Mouse (Mus musculus): ENCODE measurements around the gene Npr3. TPM values are rescaled to one million over a fixed set of nuclear protein-coding genes. Genes with fewer than 3 reads are reported as not detected.

The Npr3 gene
- 0.88 and 1.3 TPM in 2 replicates for polyA plus RNA-seq (2015; fragmentation: Nextera tagmentation; extraction: Ambion mirVana)

GRCm38 (mm10) chr15:11906571-11907531 is at the start of gene Npr3:
Gene Npr3 (minus strand): TSS chr15:11907287.
- Histone ChIP-seq H3K27me3 (peaks cover 47% of the 10 kb centered on the region), H3K27ac (replicated peaks) (peak within 1 kb of the TSS; percentile 15; the same call in 1 of the 2 replicates), H3K36me3 (no peaks in the 10 kb centered on the region), H3K4me1 (peaks cover 48% of the 10 kb centered on the region), H3K4me2 (replicated peaks) (peak within 1 kb of the TSS; percentile 98), H3K9me3 (no peaks in the 10 kb centered on the region), H3K4me3 (peak within 1 kb of the TSS; percentile 52), H3K9ac (replicated peaks) (peak within 1 kb of the TSS; percentile 15; the same call in 1 of the 2 replicates)
- WGBS = under 1% methylated on average over 42 of the region's 42 CpGs
- ATAC-seq (replicated peaks) = peak; percentile 23; the same call in 1 of the 2 replicates

DNA sequence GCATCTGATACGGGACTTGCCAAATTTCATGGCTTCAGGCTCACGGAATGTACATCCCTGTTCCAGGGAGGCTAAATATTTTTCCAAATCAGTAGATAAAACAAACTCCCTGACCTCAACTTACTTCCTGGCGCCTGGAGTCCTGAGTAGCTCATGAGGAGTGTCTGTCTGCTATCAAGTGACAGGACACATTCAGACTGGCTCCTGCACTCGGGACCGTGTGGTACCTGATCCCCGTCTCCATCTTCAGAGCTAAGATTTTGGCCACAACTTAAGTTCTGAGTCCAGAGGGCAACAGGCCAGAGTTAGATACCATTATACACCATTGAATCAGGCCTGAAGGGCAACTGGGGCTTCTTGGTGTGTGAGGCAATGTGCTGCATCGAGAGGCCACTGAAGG is 49.0 kb upstream of the Npr3 start:
- WGBS = 89% methylated on average over 7 of the region's 7 CpGs
- H3K27me3 ChIP-seq = no peaks in the 10 kb centered on the region
- H3K4me2 ChIP-seq (replicated peaks) = no peak overlapping the region
- H3K4me1 ChIP-seq = no peaks in the 10 kb centered on the region
- no peak for ATAC-seq (replicated peaks)
- H3K9ac ChIP-seq (replicated peaks) = no peak overlapping the region
- no peaks in the 10 kb centered on the region for H3K9me3 ChIP-seq
- H3K4me3 ChIP-seq = no peak overlapping the region
- H3K27ac ChIP-seq (replicated peaks) = no peak overlapping the region
- H3K36me3 ChIP-seq = no peaks in the 10 kb centered on the region

GRCm38 (mm10) chr15:11954190-11954589 is 47.1 kb upstream of the Npr3 start:
- H3K27me3 ChIP-seq = no peaks in the 10 kb centered on the region
- no peak overlapping the region for H3K4me3 ChIP-seq
- no peaks in the 10 kb centered on the region for H3K9me3 ChIP-seq
- ATAC-seq (replicated peaks) = no peak
- no peak overlapping the region for H3K4me2 ChIP-seq (replicated peaks)
- no peaks in the 10 kb centered on the region for H3K36me3 ChIP-seq
- 57% methylated on average over 4 of the region's 4 CpGs for WGBS
- no peak overlapping the region for H3K27ac ChIP-seq (replicated peaks)
- no peaks in the 10 kb centered on the region for H3K4me1 ChIP-seq
- no peak overlapping the region for H3K9ac ChIP-seq (replicated peaks)

DNA sequence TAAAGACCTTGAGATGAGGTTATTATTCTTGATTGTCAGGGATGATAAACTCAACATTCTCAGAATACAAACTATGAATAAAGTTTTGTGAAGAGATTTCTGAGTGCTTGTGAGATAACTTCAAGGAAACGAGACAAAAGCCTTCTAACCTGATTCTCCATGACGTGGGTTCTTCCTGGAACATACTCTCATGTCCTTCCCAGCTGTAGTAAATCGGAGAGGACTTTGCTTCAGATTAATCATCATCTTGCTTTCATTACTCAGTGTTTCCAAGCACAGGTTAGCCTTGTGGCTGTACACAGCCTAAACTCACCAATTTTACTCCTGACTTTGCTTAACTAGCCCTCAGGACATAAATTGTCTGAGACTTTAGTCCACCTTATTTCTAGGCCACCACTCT is 45.1 kb upstream of the Npr3 start:
- H3K4me2 ChIP-seq (replicated peaks) = no peak overlapping the region
- no peak overlapping the region for H3K4me3 ChIP-seq
- H3K27me3 ChIP-seq = no peaks in the 10 kb centered on the region
- no peaks in the 10 kb centered on the region for H3K9me3 ChIP-seq
- no peaks in the 10 kb centered on the region for H3K4me1 ChIP-seq
- WGBS = 85% methylated on average over 3 of the region's 3 CpGs
- no peak for ATAC-seq (replicated peaks)
- H3K36me3 ChIP-seq = no peaks in the 10 kb centered on the region
- no peak overlapping the region for H3K27ac ChIP-seq (replicated peaks)
- no peak overlapping the region for H3K9ac ChIP-seq (replicated peaks)

DNA sequence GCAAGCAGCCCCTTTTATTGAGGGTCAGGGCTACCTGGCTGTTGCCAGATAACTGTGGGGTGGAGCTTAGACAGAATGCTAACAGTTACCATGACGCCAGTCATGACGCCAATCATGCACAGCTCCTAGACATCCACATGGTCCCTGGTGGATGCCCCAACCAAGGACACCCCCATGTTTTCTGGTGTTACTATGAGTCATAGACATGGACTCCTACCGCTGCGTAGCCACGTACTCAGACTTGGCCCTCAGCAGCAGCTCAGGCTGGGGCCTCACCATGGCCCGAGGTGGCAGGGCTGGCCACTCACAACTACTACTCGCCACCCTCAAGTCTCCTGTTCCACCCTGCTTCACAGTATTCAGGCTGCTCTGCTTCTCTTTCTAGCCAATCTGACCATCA is 44.1 kb upstream of the Npr3 start:
- H3K4me1 ChIP-seq = no peaks in the 10 kb centered on the region
- H3K36me3 ChIP-seq = no peaks in the 10 kb centered on the region
- H3K27me3 ChIP-seq = no peaks in the 10 kb centered on the region
- H3K4me2 ChIP-seq (replicated peaks) = no peak overlapping the region
- H3K9me3 ChIP-seq = no peaks in the 10 kb centered on the region
- no peak overlapping the region for H3K4me3 ChIP-seq
- ATAC-seq (replicated peaks) = no peak
- 92% methylated on average over 7 of the region's 7 CpGs for WGBS
- no peak overlapping the region for H3K9ac ChIP-seq (replicated peaks)
- no peak overlapping the region for H3K27ac ChIP-seq (replicated peaks)

GRCm38 (mm10) chr15:11950144-11950543 is 43.1 kb upstream of the Npr3 start:
- Histone ChIP-seq H3K9ac (replicated peaks) (no peak overlapping the region), H3K9me3 (no peaks in the 10 kb centered on the region), H3K36me3 (no peaks in the 10 kb centered on the region), H3K27ac (replicated peaks) (no peak overlapping the region), H3K27me3 (no peaks in the 10 kb centered on the region), H3K4me1 (no peaks in the 10 kb centered on the region), H3K4me3 (no peak overlapping the region), H3K4me2 (replicated peaks) (no peak overlapping the region)
- 94% methylated on average over 10 of the region's 10 CpGs for WGBS
- ATAC-seq (replicated peaks) = no peak

- Histone ChIP-seq H3K4me3 (no peak overlapping the region), H3K4me1 (no peaks in the 10 kb centered on the region), H3K27me3 (no peaks in the 10 kb centered on the region), H3K9ac (replicated peaks) (no peak overlapping the region), H3K9me3 (no peaks in the 10 kb centered on the region), H3K36me3 (no peaks in the 10 kb centered on the region), H3K27ac (replicated peaks) (no peak overlapping the region), H3K4me2 (replicated peaks) (no peak overlapping the region)
- ATAC-seq (replicated peaks) = no peak
- 85% methylated on average over 3 of the region's 3 CpGs for WGBS
These were observed 42.4 kb upstream of the Npr3 start for GRCm38 (mm10) chr15:11949490-11949889.

DNA sequence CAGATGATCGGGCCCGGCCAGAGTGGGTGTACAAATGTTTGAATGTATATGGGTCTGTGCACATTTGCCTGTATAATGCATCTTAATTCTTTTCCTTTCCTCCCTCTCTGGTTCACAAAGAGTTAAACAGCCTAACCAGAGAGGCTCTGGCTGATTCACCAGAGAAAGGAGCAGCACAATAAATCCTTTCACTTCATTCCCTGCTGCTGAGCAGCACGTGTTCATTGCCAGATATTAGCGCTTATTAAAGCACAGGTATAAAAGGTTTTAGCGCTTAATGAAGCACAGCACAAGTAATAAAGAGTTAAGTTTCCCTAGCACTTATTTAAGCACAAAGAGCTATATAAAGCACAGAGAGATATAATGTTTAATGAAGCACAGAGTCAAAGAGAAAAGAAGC is 33.8 kb upstream of the Npr3 start:
- Histone ChIP-seq H3K4me2 (replicated peaks) (no peak overlapping the region), H3K9ac (replicated peaks) (no peak overlapping the region), H3K27me3 (no peaks in the 10 kb centered on the region), H3K9me3 (no peaks in the 10 kb centered on the region), H3K4me3 (no peak overlapping the region), H3K27ac (replicated peaks) (no peak overlapping the region), H3K4me1 (peaks cover 5% of the 10 kb centered on the region; the same call in 1 of the 2 replicates), H3K36me3 (no peaks in the 10 kb centered on the region)
- no peak for ATAC-seq (replicated peaks)
- WGBS = 28% methylated on average over 5 of the region's 5 CpGs

GRCm38 (mm10) chr15:11927742-11928141 is 20.7 kb upstream of the Npr3 start:
- 74% methylated on average over 3 of the region's 3 CpGs for WGBS

DNA sequence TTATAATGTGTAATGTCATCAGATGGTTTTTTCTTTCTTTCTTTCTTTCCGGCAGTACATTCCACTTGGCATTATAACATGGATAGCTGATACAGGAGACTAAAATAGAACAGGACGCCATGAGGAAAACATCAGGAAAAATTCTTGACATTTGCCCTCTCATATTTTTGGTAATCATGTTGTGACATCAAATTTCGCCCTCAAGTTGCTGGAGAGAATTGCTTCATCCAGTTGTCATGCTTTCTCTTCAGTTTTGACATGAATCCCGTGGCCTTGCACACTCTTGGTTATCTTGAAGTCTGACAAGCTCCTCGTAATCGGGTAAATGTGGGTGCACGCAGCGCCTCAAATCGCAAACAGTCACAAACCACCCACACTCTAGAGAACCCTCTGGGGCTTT is 7.0 kb upstream of the Npr3 start:
- no peak for ATAC-seq (replicated peaks)
- H3K4me2 ChIP-seq (replicated peaks) = no peak overlapping the region
- no peak overlapping the region for H3K9ac ChIP-seq (replicated peaks)
- H3K27ac ChIP-seq (replicated peaks) = no peak overlapping the region
- no peaks in the 10 kb centered on the region for H3K27me3 ChIP-seq
- no peaks in the 10 kb centered on the region for H3K36me3 ChIP-seq
- H3K4me3 ChIP-seq = no peak overlapping the region
- H3K9me3 ChIP-seq = no peaks in the 10 kb centered on the region
- H3K4me1 ChIP-seq = no peaks in the 10 kb centered on the region
- 87% methylated on average over 9 of the region's 9 CpGs for WGBS

More at GRCm38 (mm10) chr15:11927742-11928141, 20.7 kb upstream of the Npr3 start:
- H3K36me3 ChIP-seq = no peaks in the 10 kb centered on the region
- no peak overlapping the region for H3K4me2 ChIP-seq (replicated peaks)
- no peak overlapping the region for H3K9ac ChIP-seq (replicated peaks)
- no peak for ATAC-seq (replicated peaks)
- H3K27ac ChIP-seq (replicated peaks) = no peak overlapping the region
- H3K4me1 ChIP-seq = no peaks in the 10 kb centered on the region
- H3K27me3 ChIP-seq = no peaks in the 10 kb centered on the region
- H3K9me3 ChIP-seq = no peaks in the 10 kb centered on the region
- H3K4me3 ChIP-seq = no peak overlapping the region

DNA sequence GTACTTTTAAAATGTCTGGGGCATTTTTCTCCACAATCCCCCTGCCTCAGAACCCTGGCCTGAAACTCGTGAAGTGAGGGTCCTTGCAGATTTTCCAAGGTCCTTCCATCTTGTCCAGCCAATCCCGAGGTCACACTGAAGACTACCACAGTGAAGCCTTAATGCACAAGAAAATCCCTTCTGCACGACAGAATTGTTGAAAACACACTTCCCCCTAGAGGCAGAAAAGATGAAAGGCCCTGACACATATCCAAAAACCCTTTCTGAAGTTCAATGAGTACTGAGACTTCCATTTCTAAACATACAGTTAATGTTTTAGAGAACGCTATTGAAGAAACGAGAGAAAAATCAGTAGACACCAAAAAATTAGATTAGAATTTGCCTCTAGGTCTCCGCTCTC is 2.8 kb upstream of the Npr3 start:
- Histone ChIP-seq H3K4me2 (replicated peaks) (no peak overlapping the region), H3K9ac (replicated peaks) (no peak overlapping the region), H3K9me3 (no peaks in the 10 kb centered on the region), H3K36me3 (no peaks in the 10 kb centered on the region), H3K4me1 (peaks cover 29% of the 10 kb centered on the region), H3K4me3 (no peak overlapping the region), H3K27me3 (peaks cover 27% of the 10 kb centered on the region), H3K27ac (replicated peaks) (no peak overlapping the region)
- ATAC-seq (replicated peaks) = no peak
- 46% methylated on average over 6 of the region's 6 CpGs for WGBS

GRCm38 (mm10) chr15:11908166-11908565 is 1.1 kb upstream of the Npr3 start:
- peaks cover 44% of the 10 kb centered on the region for H3K27me3 ChIP-seq
- H3K9ac ChIP-seq (replicated peaks) = no peak overlapping the region
- H3K4me2 ChIP-seq (replicated peaks) = peak overlapping the region; percentile 16
- no peak overlapping the region for H3K27ac ChIP-seq (replicated peaks)
- H3K4me1 ChIP-seq = peaks cover 47% of the 10 kb centered on the region
- H3K4me3 ChIP-seq = 0 out of 2 replicates have a peak overlapping the region, but pooled peaks have one; percentile 0
- no peaks in the 10 kb centered on the region for H3K36me3 ChIP-seq
- WGBS = 11% methylated on average over 11 of the region's 11 CpGs
- ATAC-seq (replicated peaks) = no peak
- no peaks in the 10 kb centered on the region for H3K9me3 ChIP-seq
